Mouse (Mus musculus): ENCODE measurements around the gene Rbks. TPM values are rescaled to one million over a fixed set of nuclear protein-coding genes. Genes with fewer than 3 reads are reported as not detected.
A peak's percentile ranks its signal among the peaks of the same experiment; 100 is the strongest.

Rbks gene
- polyA plus RNA-seq, 1 experiment from 2014 or later = 15.4 TPM

DNA sequence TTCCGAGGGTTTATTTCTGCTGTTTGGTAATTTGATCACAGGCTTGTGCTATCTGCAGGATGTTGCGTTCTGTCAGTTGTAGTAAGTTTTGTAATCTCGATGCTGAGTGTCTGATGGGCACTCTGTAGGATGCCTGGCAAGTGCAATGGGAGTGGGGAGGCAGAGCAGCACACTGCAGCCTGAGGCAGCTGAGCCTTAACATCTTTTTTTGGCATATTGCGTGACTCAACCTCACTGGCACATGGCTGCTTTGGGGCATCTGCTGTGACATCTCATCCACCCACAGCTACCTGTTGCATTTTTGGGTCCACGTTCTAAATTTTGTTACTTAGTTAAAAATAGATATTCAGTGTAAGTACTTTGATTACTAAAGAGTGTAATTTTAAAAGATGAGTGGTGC lies 7.5 kb upstream of the Rbks start:
- Histone ChIP-seq H3K27ac (no peak overlapping the region), H3K4me2 (replicated peaks) (no peak overlapping the region), H3K27me3 (replicated peaks) (no peaks in the 10 kb centered on the region), H3K9me3 (no peaks in the 10 kb centered on the region), H3K4me3 (replicated peaks) (no peak overlapping the region), H3K36me3 (0 out of 2 replicates have a peak, but pooled peaks cover 2% of the 10 kb centered on the region), H3K4me1 (replicated peaks) (no peaks in the 10 kb centered on the region), H3K9ac (no peak overlapping the region)
- ATAC-seq = no peak
- WGBS = 80% methylated on average over 5 of the region's 5 CpGs

DNA sequence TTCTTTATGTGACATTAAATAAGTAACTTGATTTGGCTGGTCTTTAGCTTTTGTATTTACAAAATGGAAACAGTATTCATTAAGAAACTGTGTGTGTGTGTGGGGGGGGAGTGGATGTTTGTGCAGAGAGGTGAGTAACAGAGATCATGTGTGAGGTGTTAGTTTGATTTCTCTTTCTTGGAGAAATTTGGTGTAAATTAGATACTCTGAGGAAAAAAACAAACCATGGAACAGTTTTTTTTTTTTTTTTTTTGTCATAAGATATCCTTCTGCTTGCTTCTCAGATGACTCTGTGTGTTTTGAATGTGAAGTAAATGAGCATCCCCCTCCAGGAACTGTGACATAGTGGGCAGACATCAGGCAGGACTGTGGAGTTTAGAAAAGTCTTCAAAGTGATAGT lies 2.0 kb upstream of the Rbks start:
- H3K4me1 ChIP-seq (replicated peaks) = no peaks in the 10 kb centered on the region
- no peak overlapping the region for H3K27ac ChIP-seq
- no peak overlapping the region for H3K9ac ChIP-seq
- H3K4me3 ChIP-seq (replicated peaks) = no peak overlapping the region
- H3K4me2 ChIP-seq (replicated peaks) = no peak overlapping the region
- no peaks in the 10 kb centered on the region for H3K9me3 ChIP-seq
- ATAC-seq = no peak
- H3K27me3 ChIP-seq (replicated peaks) = no peaks in the 10 kb centered on the region
- H3K36me3 ChIP-seq = 0 out of 2 replicates have a peak, but pooled peaks cover 2% of the 10 kb centered on the region

DNA sequence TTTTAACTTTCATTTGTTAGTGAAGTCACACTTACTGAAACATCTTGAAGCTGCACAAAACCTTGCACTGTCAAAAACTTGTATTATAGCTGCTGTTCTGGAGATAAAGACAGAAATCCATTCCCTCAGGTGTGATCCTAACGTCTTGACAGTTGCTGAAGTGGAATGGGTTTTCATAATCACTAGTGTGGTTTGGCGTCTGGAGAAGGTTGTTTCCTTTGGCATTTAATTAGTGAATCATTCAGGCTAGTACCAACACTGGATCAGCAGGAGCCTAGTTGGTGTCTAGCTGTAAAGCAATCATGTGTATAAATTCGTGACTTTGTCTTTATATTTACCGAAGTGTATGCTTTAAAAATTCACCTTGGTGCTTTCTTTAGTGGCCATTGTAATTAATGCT lies 1.5 kb upstream of the Rbks start:
- Histone ChIP-seq H3K27ac (no peak overlapping the region), H3K4me3 (replicated peaks) (no peak overlapping the region), H3K27me3 (replicated peaks) (no peaks in the 10 kb centered on the region), H3K4me1 (replicated peaks) (no peaks in the 10 kb centered on the region), H3K36me3 (0 out of 2 replicates have a peak, but pooled peaks cover 2% of the 10 kb centered on the region), H3K9ac (no peak overlapping the region), H3K9me3 (no peaks in the 10 kb centered on the region), H3K4me2 (replicated peaks) (peak overlapping the region; percentile 73; the same call in 1 of the 2 replicates)
- 48% methylated on average over 4 of the region's 4 CpGs for WGBS
- no peak for ATAC-seq

DNA sequence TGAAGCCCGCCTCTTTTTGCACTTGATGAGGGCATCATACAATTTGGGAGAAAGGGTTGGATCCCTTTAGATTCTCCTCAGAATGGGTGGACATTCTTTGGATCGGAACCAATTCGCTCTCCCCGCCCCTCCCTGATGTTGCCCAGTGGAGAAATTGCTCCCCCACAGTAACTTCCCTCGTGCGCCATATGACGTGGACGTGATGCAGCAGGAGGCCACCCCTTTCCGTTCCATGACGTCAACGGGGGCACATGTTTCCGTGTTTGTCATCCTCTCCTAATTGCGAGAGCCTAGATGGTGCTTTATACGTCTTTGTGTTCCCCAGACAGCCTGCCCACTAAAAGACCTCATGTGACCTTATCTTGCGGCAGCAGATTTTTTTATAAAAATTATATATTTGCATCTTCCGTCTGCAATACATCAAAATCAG lies 885 bp upstream of the Rbks start:
- Histone ChIP-seq H3K4me3 (replicated peaks) (peak overlapping the region; percentile 68), H3K9me3 (no peaks in the 10 kb centered on the region), H3K27ac (peak overlapping the region; percentile 96), H3K4me2 (replicated peaks) (peak overlapping the region; percentile 73), H3K36me3 (no peaks in the 10 kb centered on the region), H3K4me1 (replicated peaks) (no peaks in the 10 kb centered on the region), H3K27me3 (replicated peaks) (no peaks in the 10 kb centered on the region), H3K9ac (peak overlapping the region; percentile 65)
- WGBS = 3% methylated on average over 16 of the region's 16 CpGs
- peak; percentile 82 for ATAC-seq

DNA sequence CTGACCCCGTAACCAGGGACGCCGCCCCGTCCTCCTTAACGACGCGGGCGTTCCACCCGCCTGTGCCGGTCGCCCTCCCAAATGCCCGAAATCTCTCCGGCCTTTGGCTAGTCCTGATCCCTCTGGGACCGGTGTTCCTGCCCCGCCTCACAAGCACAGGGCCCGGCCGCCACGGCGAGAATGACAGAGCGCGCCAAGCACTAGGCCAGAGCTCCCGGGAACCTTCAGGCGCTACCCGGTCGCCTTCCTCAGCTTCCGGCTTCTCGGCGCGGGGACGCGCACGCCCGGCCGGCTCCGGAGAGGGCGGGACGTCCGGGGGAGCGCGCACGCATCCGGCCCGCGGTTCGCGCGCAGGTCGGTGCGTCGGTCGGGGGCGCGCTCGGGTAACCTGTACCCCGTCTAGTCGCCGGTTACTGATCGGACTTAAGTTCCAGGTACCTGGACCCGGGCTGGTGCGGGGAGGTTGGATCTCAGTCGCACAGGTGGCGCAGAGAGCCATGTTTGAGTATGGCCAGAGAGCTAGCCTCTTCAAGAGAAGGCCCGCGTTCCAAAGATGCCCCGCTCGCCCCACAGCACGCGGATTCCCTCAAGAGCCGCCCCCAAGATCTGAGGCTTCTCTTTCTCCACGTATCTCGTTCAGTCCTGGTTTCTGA lies 343 bp upstream of the Rbks start, which contains the start of gene Babam2:
Gene Babam2 (plus strand): TSS at position 41 of the 653 bp plus-strand sequence.
- H3K27ac ChIP-seq = peak within 1 kb of the TSS; percentile 96
- no peaks in the 10 kb centered on the region for H3K9me3 ChIP-seq
- whole genome bisulfite sequencing = under 1% methylated on average over 71 of the region's 71 CpGs
- H3K4me2 ChIP-seq (replicated peaks) = peak within 1 kb of the TSS; percentile 73
- ATAC-seq = peak; percentile 95
- no peaks in the 10 kb centered on the region for H3K4me1 ChIP-seq (replicated peaks)
- no peaks in the 10 kb centered on the region for H3K36me3 ChIP-seq
- peak within 1 kb of the TSS; percentile 65 for H3K9ac ChIP-seq
- no peaks in the 10 kb centered on the region for H3K27me3 ChIP-seq (replicated peaks)
- H3K4me3 ChIP-seq (replicated peaks) = peak within 1 kb of the TSS; percentile 68

DNA sequence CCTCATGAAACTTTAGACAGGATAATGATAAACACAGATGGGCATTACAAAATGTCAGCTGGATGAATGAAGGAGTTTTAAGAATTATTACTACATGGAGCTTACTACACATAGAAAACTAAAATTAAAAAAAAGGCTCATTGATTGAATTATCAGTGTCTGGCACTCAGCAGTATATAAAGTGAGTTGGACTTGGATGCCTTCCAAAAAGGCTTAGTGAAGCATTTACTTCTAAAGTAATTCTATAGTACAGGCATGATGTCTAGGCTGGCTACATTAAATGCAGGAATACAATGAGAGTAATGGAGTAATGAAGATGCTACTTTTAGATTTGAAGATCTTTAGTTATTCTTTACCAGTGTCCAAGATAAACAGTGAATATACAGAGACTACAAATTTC lies 4.2 kb downstream of the Rbks start:
- Histone ChIP-seq H3K4me2 (replicated peaks) (no peak overlapping the region), H3K9me3 (no peaks in the 10 kb centered on the region), H3K27ac (no peak overlapping the region), H3K4me3 (replicated peaks) (no peak overlapping the region), H3K27me3 (replicated peaks) (no peaks in the 10 kb centered on the region), H3K4me1 (replicated peaks) (no peaks in the 10 kb centered on the region), H3K9ac (no peak overlapping the region), H3K36me3 (no peaks in the 10 kb centered on the region)
- no peak for ATAC-seq

DNA sequence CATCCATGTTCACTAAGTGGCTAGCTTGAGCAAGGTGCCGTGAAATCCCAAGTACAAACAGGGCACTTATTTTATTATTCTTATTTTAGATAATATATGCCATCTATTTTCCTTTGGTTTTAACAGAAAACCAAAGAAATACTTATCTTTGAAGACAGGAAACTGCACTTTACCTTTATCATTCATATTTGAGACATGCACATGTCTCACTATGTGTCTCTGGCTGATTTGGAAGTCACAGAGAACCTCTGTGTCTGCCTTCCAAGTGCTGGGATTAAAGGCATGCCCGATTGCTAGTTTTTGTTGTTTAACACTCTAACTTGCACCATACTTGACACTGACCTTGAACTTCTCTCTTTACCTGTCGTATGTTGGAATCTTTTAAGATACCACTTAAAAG lies 9.5 kb downstream of the Rbks start:
- 81% methylated on average over 3 of the region's 3 CpGs for WGBS
- H3K9ac ChIP-seq = no peak overlapping the region
- H3K27ac ChIP-seq = no peak overlapping the region
- H3K4me2 ChIP-seq (replicated peaks) = no peak overlapping the region
- H3K27me3 ChIP-seq (replicated peaks) = no peaks in the 10 kb centered on the region
- no peaks in the 10 kb centered on the region for H3K36me3 ChIP-seq
- H3K4me1 ChIP-seq (replicated peaks) = no peaks in the 10 kb centered on the region
- H3K9me3 ChIP-seq = no peaks in the 10 kb centered on the region
- ATAC-seq = no peak
- H3K4me3 ChIP-seq (replicated peaks) = no peak overlapping the region

DNA sequence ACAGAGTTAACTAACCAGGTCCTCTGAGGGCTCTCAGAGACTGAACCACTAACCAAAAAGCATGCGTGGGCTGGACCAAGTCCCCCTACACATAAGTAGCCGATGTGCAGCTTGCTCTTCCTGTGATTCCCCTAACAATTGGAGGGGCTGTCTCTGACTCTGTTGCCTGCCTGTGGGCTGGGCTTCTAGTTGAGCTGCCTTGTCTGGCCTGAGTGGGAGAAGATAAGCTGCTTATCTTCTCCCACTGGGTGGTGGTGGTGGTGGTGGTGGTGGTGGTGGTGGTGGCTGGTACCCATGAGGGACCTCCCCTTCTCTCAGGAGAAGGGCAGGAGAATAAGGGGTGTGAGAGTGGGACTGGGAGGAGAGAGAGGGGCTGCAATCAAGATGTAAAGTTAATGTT lies 11.4 kb downstream of the Rbks start:
- no peaks in the 10 kb centered on the region for H3K36me3 ChIP-seq

DNA sequence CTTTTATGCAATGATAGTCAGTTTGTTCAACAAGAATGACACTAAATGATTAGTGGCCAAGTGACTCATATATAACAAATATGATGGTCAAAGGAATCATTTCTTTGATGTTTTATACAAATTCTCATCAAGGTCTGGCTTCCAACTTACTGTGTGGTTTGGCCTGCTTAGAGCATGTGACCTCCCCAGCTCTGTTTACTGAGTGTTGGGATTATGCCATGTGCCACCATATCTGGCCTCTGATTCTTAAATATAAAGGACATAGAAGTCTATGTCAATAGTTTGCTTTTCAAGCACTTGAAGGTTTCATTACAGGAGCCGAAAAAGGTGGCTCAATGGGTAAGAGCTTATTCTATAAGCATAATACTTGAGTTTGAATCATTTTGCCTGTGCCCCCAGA lies 15.1 kb downstream of the Rbks start:
- no peak for ATAC-seq
- H3K9me3 ChIP-seq = no peaks in the 10 kb centered on the region
- H3K4me1 ChIP-seq (replicated peaks) = 0 out of 2 replicates have a peak, but pooled peaks cover 2% of the 10 kb centered on the region
- H3K27ac ChIP-seq = no peak overlapping the region
- no peak overlapping the region for H3K4me3 ChIP-seq (replicated peaks)
- no peak overlapping the region for H3K9ac ChIP-seq
- no peak overlapping the region for H3K4me2 ChIP-seq (replicated peaks)
- no peaks in the 10 kb centered on the region for H3K27me3 ChIP-seq (replicated peaks)
- H3K36me3 ChIP-seq = no peaks in the 10 kb centered on the region
- 89% methylated on average over 1 of the region's 1 CpGs for WGBS

More for the DNA sequence above, 11.4 kb downstream of the Rbks start:
- Histone ChIP-seq H3K27me3 (replicated peaks) (no peaks in the 10 kb centered on the region), H3K27ac (no peak overlapping the region), H3K4me3 (replicated peaks) (no peak overlapping the region), H3K9ac (no peak overlapping the region), H3K9me3 (no peaks in the 10 kb centered on the region), H3K4me2 (replicated peaks) (no peak overlapping the region), H3K4me1 (replicated peaks) (no peaks in the 10 kb centered on the region)
- 68% methylated on average over 2 of the region's 2 CpGs for WGBS
- ATAC-seq = peak; percentile 58; the same call in 1 of the 2 replicates

DNA sequence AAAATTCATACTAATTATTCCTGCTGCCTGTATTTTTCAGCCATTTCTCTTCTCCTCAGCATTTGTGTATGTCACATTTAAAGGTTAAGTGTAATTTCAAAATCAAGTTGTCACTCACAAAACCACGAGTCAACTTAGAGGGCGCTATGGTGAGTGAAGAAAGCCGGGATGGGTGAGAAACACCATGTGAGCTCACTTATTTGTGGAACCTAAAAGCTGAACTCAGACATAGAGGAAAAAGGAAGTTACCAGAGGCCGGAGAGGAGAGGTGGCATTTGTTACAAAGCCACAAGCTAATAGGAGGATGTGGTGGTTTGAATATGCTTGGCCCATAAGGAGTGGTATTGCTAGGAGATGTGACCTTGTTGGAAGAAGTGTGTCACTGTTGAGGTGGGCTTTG lies 17.2 kb downstream of the Rbks start:
- Histone ChIP-seq H3K4me2 (replicated peaks) (no peak overlapping the region), H3K4me3 (replicated peaks) (no peak overlapping the region), H3K27me3 (replicated peaks) (no peaks in the 10 kb centered on the region), H3K4me1 (replicated peaks) (0 out of 2 replicates have a peak, but pooled peaks cover 2% of the 10 kb centered on the region), H3K9ac (no peak overlapping the region), H3K27ac (no peak overlapping the region), H3K36me3 (no peaks in the 10 kb centered on the region), H3K9me3 (no peaks in the 10 kb centered on the region)
- 86% methylated on average over 4 of the region's 4 CpGs for WGBS
- ATAC-seq = no peak

DNA sequence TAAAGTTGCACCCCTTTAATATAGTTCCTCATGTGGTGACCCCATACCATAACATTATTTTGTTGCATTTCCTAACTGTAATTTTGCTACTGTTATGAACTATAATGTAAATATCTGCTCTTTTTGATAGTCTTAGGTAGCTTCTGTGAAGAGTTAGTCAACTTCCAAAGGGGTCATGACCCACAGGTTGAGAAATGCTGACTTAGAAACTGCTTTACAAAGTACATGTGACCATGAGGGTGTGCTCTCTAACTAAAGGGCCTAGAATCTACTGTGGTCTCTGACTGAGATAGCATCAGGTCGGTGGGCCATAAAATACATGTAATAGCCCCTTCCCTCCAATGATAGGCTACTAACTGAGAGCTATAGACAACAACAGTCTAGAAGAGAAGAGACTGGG lies 19.4 kb downstream of the Rbks start:
- no peaks in the 10 kb centered on the region for H3K27me3 ChIP-seq (replicated peaks)
- H3K4me2 ChIP-seq (replicated peaks) = no peak overlapping the region
- no peaks in the 10 kb centered on the region for H3K9me3 ChIP-seq
- ATAC-seq = no peak
- H3K27ac ChIP-seq = no peak overlapping the region
- H3K4me3 ChIP-seq (replicated peaks) = no peak overlapping the region
- H3K36me3 ChIP-seq = no peaks in the 10 kb centered on the region
- H3K4me1 ChIP-seq (replicated peaks) = 0 out of 2 replicates have a peak, but pooled peaks cover 2% of the 10 kb centered on the region
- WGBS = 41% methylated on average over 1 of the region's 1 CpGs
- no peak overlapping the region for H3K9ac ChIP-seq

DNA sequence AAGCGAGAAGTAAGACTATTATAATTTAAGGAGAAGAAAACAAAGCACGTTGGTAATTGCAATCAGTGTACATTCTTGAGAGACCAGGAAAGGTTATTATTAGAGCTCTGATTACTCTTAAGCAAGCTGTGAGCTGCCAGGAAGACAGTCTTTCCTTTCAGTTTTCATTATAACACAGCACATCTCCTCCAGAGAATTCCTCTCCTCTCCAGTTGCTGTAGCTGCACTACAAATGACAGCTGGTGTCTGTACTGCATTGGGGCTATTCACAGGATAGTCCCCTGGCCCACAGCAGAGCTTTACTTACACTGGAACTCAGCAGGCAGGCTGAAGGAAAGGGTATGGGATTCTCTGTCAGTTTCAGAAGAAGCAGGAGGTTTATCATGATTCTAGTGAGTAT lies 24.0 kb downstream of the Rbks start:
- no peaks in the 10 kb centered on the region for H3K27me3 ChIP-seq (replicated peaks)
- H3K9ac ChIP-seq = no peak overlapping the region
- no peak overlapping the region for H3K4me2 ChIP-seq (replicated peaks)
- no peak for ATAC-seq
- no peak overlapping the region for H3K27ac ChIP-seq
- H3K36me3 ChIP-seq = no peaks in the 10 kb centered on the region
- 65% methylated on average over 2 of the region's 2 CpGs for WGBS
- peaks cover 5% of the 10 kb centered on the region; the same call in 1 of the 2 replicates for H3K4me1 ChIP-seq (replicated peaks)
- H3K4me3 ChIP-seq (replicated peaks) = no peak overlapping the region
- no peaks in the 10 kb centered on the region for H3K9me3 ChIP-seq

DNA sequence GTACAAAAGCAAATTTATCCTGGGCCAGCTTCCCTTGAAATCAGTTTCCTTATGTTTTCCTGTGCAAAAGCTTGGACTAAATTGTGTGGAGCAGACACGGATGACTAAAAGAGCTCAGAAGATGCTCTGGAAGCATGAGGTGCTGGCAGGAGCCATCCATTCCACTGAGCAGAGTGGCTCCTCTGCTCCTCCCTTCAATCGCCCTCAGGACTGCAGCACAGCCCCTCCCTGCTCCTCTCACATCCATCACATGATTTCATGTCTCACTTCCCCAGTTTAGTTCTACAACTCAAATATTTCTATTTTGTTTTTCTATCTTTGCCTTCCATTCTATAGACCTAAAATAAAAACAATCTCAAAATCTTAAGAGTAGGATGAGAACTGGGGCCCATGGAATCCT lies 26.3 kb downstream of the Rbks start:
- WGBS = 53% methylated on average over 2 of the region's 2 CpGs
- Histone ChIP-seq H3K9ac (no peak overlapping the region), H3K9me3 (no peaks in the 10 kb centered on the region), H3K4me2 (replicated peaks) (no peak overlapping the region), H3K4me3 (replicated peaks) (no peak overlapping the region), H3K36me3 (no peaks in the 10 kb centered on the region), H3K4me1 (replicated peaks) (peaks cover 3% of the 10 kb centered on the region; the same call in 1 of the 2 replicates), H3K27me3 (replicated peaks) (no peaks in the 10 kb centered on the region), H3K27ac (no peak overlapping the region)
- no peak for ATAC-seq
